Mouse (Mus musculus): ENCODE measurements around the gene Coq7. TPM values are rescaled to one million over a fixed set of nuclear protein-coding genes. Genes with fewer than 3 reads are reported as not detected.

Coq7 gene
- polyA plus RNA-seq, 1 experiment, result 45.1 TPM

- peaks cover 1% of the 10 kb centered on the region for H3K36me3 ChIP-seq (ENCODE audit: control insufficient read depth, insufficient read depth, low read length)
- no peaks in the 10 kb centered on the region for H3K27me3 ChIP-seq (ENCODE audit: control insufficient read depth, insufficient read depth, low read length)
- no peak overlapping the region for H3K27ac ChIP-seq (ENCODE audit: insufficient read depth, low read depth, low read length)
- H3K4me1 ChIP-seq (ENCODE audit: control insufficient read depth, insufficient read depth, insufficient read length, low read length), result peaks cover 1% of the 10 kb centered on the region; the same call in 1 of the 2 replicates
- no peak overlapping the region for H3K4me3 ChIP-seq (ENCODE audit: low read depth, low read length)
- WGBS, result 89% methylated on average over 4 of the region's 4 CpGs
- TF ChIP-seq CTCF (IDR thresholded peaks at IDR 0.05; ENCODE audit: extremely low read depth, insufficient read length, insufficient replicate concordance, low read depth, low read length), result no peak
- no peak for TF ChIP-seq POLR2A (IDR thresholded peaks at IDR 0.05; ENCODE audit: low read depth, low read length)
Observed at GRCm38 (mm10) chr7:118553881-118554280, 20.7 kb upstream of the Coq7 start.

GRCm38 (mm10) chr7:118547451-118547850, 14.3 kb upstream of the Coq7 start:
- Histone ChIP-seq H3K27me3 (ENCODE audit: control insufficient read depth, insufficient read depth, low read length) (no peaks in the 10 kb centered on the region), H3K4me3 (ENCODE audit: low read depth, low read length) (no peak overlapping the region), H3K4me1 (ENCODE audit: control insufficient read depth, insufficient read depth, insufficient read length, low read length) (peaks cover 4% of the 10 kb centered on the region; the same call in 1 of the 2 replicates), H3K36me3 (ENCODE audit: control insufficient read depth, insufficient read depth, low read length) (peaks cover 1% of the 10 kb centered on the region), H3K27ac (ENCODE audit: insufficient read depth, low read depth, low read length) (no peak overlapping the region)
- no peak for TF ChIP-seq CTCF (IDR thresholded peaks at IDR 0.05; ENCODE audit: extremely low read depth, insufficient read length, insufficient replicate concordance, low read depth, low read length)
- no peak for TF ChIP-seq POLR2A (IDR thresholded peaks at IDR 0.05; ENCODE audit: low read depth, low read length)
- WGBS, result 79% methylated on average over 10 of the region's 10 CpGs

DNA sequence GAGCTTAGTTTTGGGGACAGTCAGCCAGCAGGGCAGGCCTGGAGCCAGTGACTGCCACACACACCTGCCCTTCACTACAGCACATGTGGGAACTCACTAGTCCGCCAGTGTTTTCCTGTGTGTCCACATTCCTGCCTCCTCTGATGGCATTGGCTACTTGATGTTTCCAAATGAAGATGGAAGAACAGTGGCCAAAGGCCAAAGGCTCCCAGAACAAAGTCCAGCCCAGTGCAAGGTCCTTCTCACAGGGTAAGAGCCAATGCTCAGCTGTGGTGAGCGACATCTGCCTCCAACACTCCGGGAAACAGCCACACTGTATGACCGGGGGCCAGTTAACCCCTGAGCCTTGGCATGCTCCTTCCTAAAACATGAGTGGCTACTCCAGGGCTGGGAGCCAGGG, 11.0 kb upstream of the Coq7 start:
- H3K27ac ChIP-seq (ENCODE audit: insufficient read depth, low read depth, low read length), result no peak overlapping the region
- WGBS, result 80% methylated on average over 4 of the region's 4 CpGs

GRCm38 (mm10) chr7:118535076-118535475, 1.9 kb upstream of the Coq7 start:
- H3K36me3 ChIP-seq (ENCODE audit: control insufficient read depth, insufficient read depth, low read length), result no peaks in the 10 kb centered on the region
- H3K27ac ChIP-seq (ENCODE audit: insufficient read depth, low read depth, low read length), result no peak overlapping the region
- peaks cover 1% of the 10 kb centered on the region; the same call in 1 of the 2 replicates for H3K4me1 ChIP-seq (ENCODE audit: control insufficient read depth, insufficient read depth, insufficient read length, low read length)
- H3K27me3 ChIP-seq (ENCODE audit: control insufficient read depth, insufficient read depth, low read length), result no peaks in the 10 kb centered on the region
- H3K4me3 ChIP-seq (ENCODE audit: low read depth, low read length), result no peak overlapping the region
- 82% methylated on average over 4 of the region's 4 CpGs for WGBS
- TF ChIP-seq CTCF (IDR thresholded peaks at IDR 0.05; ENCODE audit: extremely low read depth, insufficient read length, insufficient replicate concordance, low read depth, low read length), result no peak
- no peak for TF ChIP-seq POLR2A (IDR thresholded peaks at IDR 0.05; ENCODE audit: low read depth, low read length)

More for the DNA sequence above, 11.0 kb upstream of the Coq7 start:
- Histone ChIP-seq H3K27me3 (ENCODE audit: control insufficient read depth, insufficient read depth, low read length) (no peaks in the 10 kb centered on the region), H3K4me3 (ENCODE audit: low read depth, low read length) (no peak overlapping the region), H3K36me3 (ENCODE audit: control insufficient read depth, insufficient read depth, low read length) (no peaks in the 10 kb centered on the region), H3K4me1 (ENCODE audit: control insufficient read depth, insufficient read depth, insufficient read length, low read length) (peaks cover 3% of the 10 kb centered on the region; the same call in 1 of the 2 replicates)
- TF ChIP-seq CTCF (IDR thresholded peaks at IDR 0.05; ENCODE audit: extremely low read depth, insufficient read length, insufficient replicate concordance, low read depth, low read length) (no peak), POLR2A (IDR thresholded peaks at IDR 0.05; ENCODE audit: low read depth, low read length) (no peak)

GRCm38 (mm10) chr7:118534326-118534725, 1.2 kb upstream of the Coq7 start:
- Histone ChIP-seq H3K4me1 (ENCODE audit: control insufficient read depth, insufficient read depth, insufficient read length, low read length) (peaks cover 1% of the 10 kb centered on the region; the same call in 1 of the 2 replicates), H3K27me3 (ENCODE audit: control insufficient read depth, insufficient read depth, low read length) (no peaks in the 10 kb centered on the region), H3K27ac (ENCODE audit: insufficient read depth, low read depth, low read length) (no peak overlapping the region), H3K4me3 (ENCODE audit: low read depth, low read length) (no peak overlapping the region), H3K36me3 (ENCODE audit: control insufficient read depth, insufficient read depth, low read length) (no peaks in the 10 kb centered on the region)
- WGBS, result 66% methylated on average over 3 of the region's 3 CpGs
- TF ChIP-seq POLR2A (IDR thresholded peaks at IDR 0.05; ENCODE audit: low read depth, low read length), result no peak
- no peak for TF ChIP-seq CTCF (IDR thresholded peaks at IDR 0.05; ENCODE audit: extremely low read depth, insufficient read length, insufficient replicate concordance, low read depth, low read length)

- no peaks in the 10 kb centered on the region for H3K27me3 ChIP-seq (ENCODE audit: control insufficient read depth, insufficient read depth, low read length)
- H3K27ac ChIP-seq (ENCODE audit: insufficient read depth, low read depth, low read length), result peak overlapping the region; percentile 87
- peak; percentile 17; the same call in 1 of the 2 replicates for TF ChIP-seq CTCF (IDR thresholded peaks at IDR 0.05; ENCODE audit: extremely low read depth, insufficient read length, insufficient replicate concordance, low read depth, low read length)
- TF ChIP-seq POLR2A (IDR thresholded peaks at IDR 0.05; ENCODE audit: low read depth, low read length), result no peak
- peaks cover 1% of the 10 kb centered on the region; the same call in 1 of the 2 replicates for H3K4me1 ChIP-seq (ENCODE audit: control insufficient read depth, insufficient read depth, insufficient read length, low read length)
- H3K36me3 ChIP-seq (ENCODE audit: control insufficient read depth, insufficient read depth, low read length), result peaks cover 7% of the 10 kb centered on the region
- under 1% methylated on average over 36 of the region's 36 CpGs for WGBS
- H3K4me3 ChIP-seq (ENCODE audit: low read depth, low read length), result peak overlapping the region; percentile 68
Observed at GRCm38 (mm10) chr7:118532519-118533177, 508 bp downstream of the Coq7 start.

DNA sequence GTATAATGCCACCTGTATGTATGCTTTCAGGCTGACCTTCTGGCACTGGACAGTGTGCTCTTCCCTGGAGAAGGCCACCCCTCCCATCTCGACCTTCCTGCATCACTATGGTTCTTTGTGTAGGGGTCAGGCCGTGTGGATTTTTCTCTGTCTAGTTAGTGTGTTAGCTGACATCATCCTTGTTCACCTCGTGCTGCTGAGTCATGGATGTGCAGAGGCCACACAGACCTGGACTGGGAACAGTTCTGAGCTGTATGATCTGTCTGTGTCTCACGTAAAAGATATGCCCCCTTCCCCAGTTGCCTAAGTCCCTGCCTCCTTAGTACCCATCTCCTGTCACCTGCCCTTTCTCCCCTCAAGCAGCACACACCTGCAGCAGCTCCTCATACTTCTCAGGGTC, 6.2 kb downstream of the Coq7 start:
- TF ChIP-seq CTCF (IDR thresholded peaks at IDR 0.05; ENCODE audit: extremely low read depth, insufficient read length, insufficient replicate concordance, low read depth, low read length) (no peak), POLR2A (IDR thresholded peaks at IDR 0.05; ENCODE audit: low read depth, low read length) (no peak)
- WGBS, result 83% methylated on average over 4 of the region's 4 CpGs
- H3K27me3 ChIP-seq (ENCODE audit: control insufficient read depth, insufficient read depth, low read length), result no peaks in the 10 kb centered on the region
- H3K4me1 ChIP-seq (ENCODE audit: control insufficient read depth, insufficient read depth, insufficient read length, low read length), result no peaks in the 10 kb centered on the region
- H3K4me3 ChIP-seq (ENCODE audit: low read depth, low read length), result no peak overlapping the region
- no peak overlapping the region for H3K27ac ChIP-seq (ENCODE audit: insufficient read depth, low read depth, low read length)
- peaks cover 20% of the 10 kb centered on the region for H3K36me3 ChIP-seq (ENCODE audit: control insufficient read depth, insufficient read depth, low read length)
